Mouse (Mus musculus) adrenal gland, postnatal 14 days (tissue): ENCODE results near the gene S100a3. TPM values are rescaled to one million over a fixed set of nuclear protein-coding genes. Genes with fewer than 3 reads are reported as not detected.

ENCODE experiments used
- DNase-seq: peaks from one replicate; pipeline ENCODE4 v3.0.0; 2021; ENCODE audit warnings: mixed read lengths
- total RNA-seq: library from RNA; stranded (reverse); gene quantifications from 2 replicates; pipeline ENCODE4 v1.2.3, GENCODE M21; 2021

S100a3 gene
- total RNA-seq, 1 experiment from 2014 or later: not detected

- peak; percentile 46 for DNase-seq
Observed at GRCm38 (mm10) chr3:90574691-90575090, 14.3 kb downstream of the S100a3 start.

- no peak for DNase-seq
Observed at GRCm38 (mm10) chr3:90575320-90575719, 14.9 kb downstream of the S100a3 start.

GRCm38 (mm10) chr3:90576351-90577001 lies 16.1 kb downstream of the S100a3 start:
- no peak for DNase-seq

GRCm38 (mm10) chr3:90579433-90579832 lies 19.1 kb downstream of the S100a3 start:
- no peak for DNase-seq

- DNase-seq: no peak
Observed at GRCm38 (mm10) chr3:90581141-90581540, 20.8 kb downstream of the S100a3 start.

- DNase-seq: no peak
Observed at GRCm38 (mm10) chr3:90582156-90582555, 21.8 kb downstream of the S100a3 start.

GRCm38 (mm10) chr3:90582556-90582955 lies 22.2 kb downstream of the S100a3 start:
- DNase-seq: no peak

- DNase-seq: peak; percentile 66
Observed at GRCm38 (mm10) chr3:90583893-90584292, 23.5 kb downstream of the S100a3 start.

- peak; percentile 84 for DNase-seq
Observed at GRCm38 (mm10) chr3:90585595-90585994, 25.2 kb downstream of the S100a3 start.

GRCm38 (mm10) chr3:90586016-90586643 lies 25.8 kb downstream of the S100a3 start:
- DNase-seq: no peak

- DNase-seq: peak; percentile 90
Observed at GRCm38 (mm10) chr3:90586906-90587305, 26.5 kb downstream of the S100a3 start.

- DNase-seq: peak; percentile 60
Observed at GRCm38 (mm10) chr3:90587361-90588101, 27.2 kb downstream of the S100a3 start.

- no peak for DNase-seq
Observed at GRCm38 (mm10) chr3:90589390-90589789, 29.0 kb downstream of the S100a3 start.

- no peak for DNase-seq
Observed at GRCm38 (mm10) chr3:90589947-90590346, 29.6 kb downstream of the S100a3 start, which contains the start of gene S100a2. TSS of gene S100a2 (plus strand) at chr3:90590247.

GRCm38 (mm10) chr3:90594466-90594865 lies 34.1 kb downstream of the S100a3 start:
- DNase-seq: no peak

GRCm38 (mm10) chr3:90595556-90595955 lies 35.2 kb downstream of the S100a3 start:
- no peak for DNase-seq

GRCm38 (mm10) chr3:90596810-90597209 lies 36.4 kb downstream of the S100a3 start:
- no peak for DNase-seq

GRCm38 (mm10) chr3:90597736-90598135 lies 37.4 kb downstream of the S100a3 start:
- DNase-seq: no peak

- no peak for DNase-seq
Observed at GRCm38 (mm10) chr3:90598212-90598611, 37.8 kb downstream of the S100a3 start.

GRCm38 (mm10) chr3:90599401-90599800 lies 39.0 kb downstream of the S100a3 start:
- no peak for DNase-seq

GRCm38 (mm10) chr3:90600036-90600435 lies 39.7 kb downstream of the S100a3 start:
- no peak for DNase-seq

GRCm38 (mm10) chr3:90600458-90601195 lies 40.2 kb downstream of the S100a3 start:
- peak; percentile 56 for DNase-seq
